Mouse (Mus musculus): ENCODE data around the gene Adprh. TPM values are rescaled to one million over a fixed set of nuclear protein-coding genes. Genes with fewer than 3 reads are reported as not detected.

Adprh gene
- total and polyA plus RNA-seq, 2 experiments = 1.9 to 8.0 TPM

- H3K27ac ChIP-seq (replicated peaks; ENCODE audit: insufficient read depth, low read depth, low read length) = no peak overlapping the region
- H3K4me3 ChIP-seq (ENCODE audit: insufficient read depth, low read depth, low read length) = peak overlapping the region; percentile 48; the same call in 1 of the 2 replicates
- 59% methylated on average over 4 of the region's 4 CpGs for WGBS
- H3K27me3 ChIP-seq (ENCODE audit: control insufficient read depth, insufficient read depth, low read length) = no peaks in the 10 kb centered on the region
- no peak for DNase-seq (ENCODE audit: extremely low read depth, low read depth, low spot score)
- TF ChIP-seq CTCF (IDR thresholded peaks at IDR 0.05; ENCODE audit: low read depth, low read length) = no peak
- no peak for TF ChIP-seq POLR2A (IDR thresholded peaks at IDR 0.05; ENCODE audit: extremely low read depth, insufficient read depth, low read length)
- no peaks in the 10 kb centered on the region for H3K79me2 ChIP-seq (ENCODE audit: control insufficient read depth, insufficient read depth, low read length)
- no peak overlapping the region for H3K9ac ChIP-seq (ENCODE audit: low read depth, low read length)
- peaks cover 3% of the 10 kb centered on the region for H3K4me1 ChIP-seq (ENCODE audit: control insufficient read depth, insufficient read depth, low read length)
- H3K36me3 ChIP-seq (ENCODE audit: control insufficient read depth, insufficient read depth, low read length) = no peaks in the 10 kb centered on the region
Observed at GRCm38 (mm10) chr16:38475681-38476311, 23.3 kb upstream of the Adprh start.

- Histone ChIP-seq H3K27me3 (ENCODE audit: control insufficient read depth, insufficient read depth, low read length) (no peaks in the 10 kb centered on the region), H3K9ac (ENCODE audit: low read depth, low read length) (no peak overlapping the region), H3K36me3 (ENCODE audit: control insufficient read depth, insufficient read depth, low read length) (no peaks in the 10 kb centered on the region), H3K79me2 (ENCODE audit: control insufficient read depth, insufficient read depth, low read length) (no peaks in the 10 kb centered on the region), H3K4me3 (ENCODE audit: insufficient read depth, low read depth, low read length) (no peak overlapping the region), H3K4me1 (ENCODE audit: control insufficient read depth, insufficient read depth, low read length) (peaks cover 3% of the 10 kb centered on the region), H3K27ac (replicated peaks; ENCODE audit: insufficient read depth, low read depth, low read length) (no peak overlapping the region)
- DNase-seq (ENCODE audit: extremely low read depth, low read depth, low spot score) = no peak
- WGBS = 96% methylated on average over 9 of the region's 9 CpGs
- TF ChIP-seq POLR2A (IDR thresholded peaks at IDR 0.05; ENCODE audit: extremely low read depth, insufficient read depth, low read length) (no peak), CTCF (IDR thresholded peaks at IDR 0.05; ENCODE audit: low read depth, low read length) (no peak)
Observed at GRCm38 (mm10) chr16:38474677-38475286, 22.3 kb upstream of the Adprh start.

GRCm38 (mm10) chr16:38473661-38474060 lies 21.2 kb upstream of the Adprh start:
- no peaks in the 10 kb centered on the region for H3K79me2 ChIP-seq (ENCODE audit: control insufficient read depth, insufficient read depth, low read length)
- no peaks in the 10 kb centered on the region for H3K27me3 ChIP-seq (ENCODE audit: control insufficient read depth, insufficient read depth, low read length)
- no peak for TF ChIP-seq POLR2A (IDR thresholded peaks at IDR 0.05; ENCODE audit: extremely low read depth, insufficient read depth, low read length)
- no peak for TF ChIP-seq CTCF (IDR thresholded peaks at IDR 0.05; ENCODE audit: low read depth, low read length)
- 89% methylated on average over 5 of the region's 5 CpGs for WGBS
- no peaks in the 10 kb centered on the region for H3K36me3 ChIP-seq (ENCODE audit: control insufficient read depth, insufficient read depth, low read length)
- no peak overlapping the region for H3K4me3 ChIP-seq (ENCODE audit: insufficient read depth, low read depth, low read length)
- H3K4me1 ChIP-seq (ENCODE audit: control insufficient read depth, insufficient read depth, low read length) = peaks cover 3% of the 10 kb centered on the region
- H3K27ac ChIP-seq (replicated peaks; ENCODE audit: insufficient read depth, low read depth, low read length) = no peak overlapping the region
- DNase-seq (ENCODE audit: extremely low read depth, low read depth, low spot score) = no peak
- H3K9ac ChIP-seq (ENCODE audit: low read depth, low read length) = no peak overlapping the region

- Histone ChIP-seq H3K79me2 (ENCODE audit: control insufficient read depth, insufficient read depth, low read length) (no peaks in the 10 kb centered on the region), H3K27me3 (ENCODE audit: control insufficient read depth, insufficient read depth, low read length) (no peaks in the 10 kb centered on the region), H3K27ac (replicated peaks; ENCODE audit: insufficient read depth, low read depth, low read length) (no peak overlapping the region), H3K36me3 (ENCODE audit: control insufficient read depth, insufficient read depth, low read length) (no peaks in the 10 kb centered on the region), H3K4me1 (ENCODE audit: control insufficient read depth, insufficient read depth, low read length) (peaks cover 3% of the 10 kb centered on the region), H3K4me3 (ENCODE audit: insufficient read depth, low read depth, low read length) (no peak overlapping the region), H3K9ac (ENCODE audit: low read depth, low read length) (no peak overlapping the region)
- no peak for TF ChIP-seq CTCF (IDR thresholded peaks at IDR 0.05; ENCODE audit: low read depth, low read length)
- TF ChIP-seq POLR2A (IDR thresholded peaks at IDR 0.05; ENCODE audit: extremely low read depth, insufficient read depth, low read length) = no peak
- DNase-seq (ENCODE audit: extremely low read depth, low read depth, low spot score) = no peak
- WGBS = 92% methylated on average over 5 of the region's 5 CpGs
Observed at GRCm38 (mm10) chr16:38472507-38472873, 20.0 kb upstream of the Adprh start.

- no peaks in the 10 kb centered on the region for H3K79me2 ChIP-seq (ENCODE audit: control insufficient read depth, insufficient read depth, low read length)
- no peak overlapping the region for H3K4me3 ChIP-seq (ENCODE audit: insufficient read depth, low read depth, low read length)
- H3K9ac ChIP-seq (ENCODE audit: low read depth, low read length) = no peak overlapping the region
- TF ChIP-seq POLR2A (IDR thresholded peaks at IDR 0.05; ENCODE audit: extremely low read depth, insufficient read depth, low read length) (no peak), CTCF (IDR thresholded peaks at IDR 0.05; ENCODE audit: low read depth, low read length) (no peak)
- H3K4me1 ChIP-seq (ENCODE audit: control insufficient read depth, insufficient read depth, low read length) = peaks cover 3% of the 10 kb centered on the region
- no peaks in the 10 kb centered on the region for H3K27me3 ChIP-seq (ENCODE audit: control insufficient read depth, insufficient read depth, low read length)
- no peak overlapping the region for H3K27ac ChIP-seq (replicated peaks; ENCODE audit: insufficient read depth, low read depth, low read length)
- 78% methylated on average over 11 of the region's 11 CpGs for WGBS
- H3K36me3 ChIP-seq (ENCODE audit: control insufficient read depth, insufficient read depth, low read length) = no peaks in the 10 kb centered on the region
- no peak for DNase-seq (ENCODE audit: extremely low read depth, low read depth, low spot score)
Observed at GRCm38 (mm10) chr16:38471697-38472506, 19.4 kb upstream of the Adprh start.

Measured in liver, adult 2 months (tissue).